Mouse (Mus musculus): ENCODE measurements at regions not wholly inside any gene's neighbourhood (a gene's known extent, or its start where the extent isn't known, plus 50 kb on each side); places are given as distances from the start of the nearest gene placed in this dataset.

DNA sequence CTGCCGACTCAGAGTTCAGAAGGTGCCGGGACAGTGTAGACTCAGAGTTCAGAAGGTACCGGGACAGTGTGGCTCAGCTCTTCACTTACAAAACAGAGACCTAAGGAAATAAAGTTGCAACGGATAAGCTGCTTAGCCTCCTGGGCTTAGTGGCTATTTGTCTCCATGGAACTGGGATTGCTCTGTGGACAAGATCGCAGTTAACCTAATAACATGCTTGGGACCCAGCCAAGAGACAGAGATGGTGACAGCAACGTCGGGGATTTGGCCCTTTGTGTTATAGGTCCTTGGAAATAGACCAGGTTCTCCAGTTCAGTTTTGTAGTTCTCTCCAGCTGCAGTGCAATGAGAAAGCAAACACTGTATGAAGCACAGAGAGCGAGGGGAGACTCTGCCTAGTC, 549.1 kb upstream of the Adam5 start:
- TF ChIP-seq CTCF (IDR thresholded peaks at IDR 0.05): no peak
- no peak for TF ChIP-seq EP300 (IDR thresholded peaks at IDR 0.05)

Data from lung, postnatal 0 days (tissue).